Mouse (Mus musculus) monocyte, adult 5-6 weeks (primary cell): ENCODE results near the gene Sp140. TPM values are rescaled to one million over a fixed set of nuclear protein-coding genes. Genes with fewer than 3 reads are reported as not detected.
"Not testable (repeated sequence)": the region's sequence is repeated elsewhere in the genome, so short reads cannot be mapped to it uniquely, and the experiment has no call there.

Source experiments
- ATAC-seq: fragments of 153-309, 156-312 bp; replicated peaks from 2 replicates; pipeline ENCODE4 v1.8.0; 2017; ENCODE audit warnings: mild to moderate bottlenecking; ENCODE audit not compliant: low TSS enrichment, insufficient number of reproducible peaks, severe bottlenecking, poor library complexity, low FRiP score
- total RNA-seq: library from RNA; stranded (forward); fragments of 200-1000, 200-491, 200-594 nt; gene quantifications from 3 replicates; pipeline ENCODE4 v1.2.3, GENCODE M21; 2017

Gene Sp140
- total RNA-seq, 1 experiment from 2014 or later: 146 TPM

GRCm38 (mm10) chr1:85618689-85619088, 18.5 kb downstream of the Sp140 start:
- ATAC-seq: not testable (repeated sequence)

- not testable (repeated sequence) for ATAC-seq
These were observed 36.8 kb downstream of the Sp140 start for GRCm38 (mm10) chr1:85636936-85637335.

- ATAC-seq: not testable (repeated sequence)
These were observed 38.0 kb downstream of the Sp140 start for GRCm38 (mm10) chr1:85638144-85638543.

- not testable (repeated sequence) for ATAC-seq
These were observed 49.7 kb downstream of the Sp140 start, which contains the start of gene Sp100 for GRCm38 (mm10) chr1:85649881-85650280. TSS of gene Sp100 (plus strand) at chr1:85649988.

GRCm38 (mm10) chr1:85650524-85650923, 50.3 kb downstream of the Sp140 start:
- ATAC-seq: not testable (repeated sequence)

GRCm38 (mm10) chr1:85651770-85652275, 51.6 kb downstream of the Sp140 start:
- not testable (repeated sequence) for ATAC-seq

- ATAC-seq: not testable (repeated sequence)
These were observed 57.0 kb downstream of the Sp140 start for GRCm38 (mm10) chr1:85657211-85657610.

GRCm38 (mm10) chr1:85664266-85664665, 64.1 kb downstream of the Sp140 start:
- ATAC-seq: no peak

- no peak for ATAC-seq
These were observed 80.0 kb downstream of the Sp140 start for GRCm38 (mm10) chr1:85680226-85680625.

- no peak for ATAC-seq
These were observed 86.5 kb downstream of the Sp140 start for GRCm38 (mm10) chr1:85686666-85687065.

GRCm38 (mm10) chr1:85687346-85687745, 87.2 kb downstream of the Sp140 start:
- peak; percentile 47; the same call in 1 of the 2 replicates for ATAC-seq

GRCm38 (mm10) chr1:85690544-85690943, 90.4 kb downstream of the Sp140 start:
- ATAC-seq: no peak

GRCm38 (mm10) chr1:85692281-85692680, 92.1 kb downstream of the Sp140 start:
- ATAC-seq: no peak

GRCm38 (mm10) chr1:85693280-85693679, 93.1 kb downstream of the Sp140 start:
- ATAC-seq: no peak

Other genes starting within 250 kb of the Sp140 start
- not detected in 3 replicates for gene G530012D18Rik, start 24.7 kb upstream of the Sp140 start, total RNA-seq
- gene Sp110, start 1.6 kb upstream of the Sp140 start, total RNA-seq: 147 to 231 TPM (median 156 TPM) in 3 replicates
- 231 to 487 TPM (median 232 TPM) in 3 replicates for gene Sp100, start 49.6 kb downstream of the Sp140 start, total RNA-seq
- 106 to 140 TPM (median 120 TPM) in 3 replicates for gene A630001G21Rik, start 178.3 kb downstream of the Sp140 start, total RNA-seq
- 211 to 234 TPM (median 220 TPM) in 3 replicates for gene Cab39, start 193.1 kb downstream of the Sp140 start, total RNA-seq